Mouse (Mus musculus) adrenal gland, postnatal 36 days (tissue): ENCODE measurements at regions not wholly inside any gene's neighbourhood (a gene's known extent, or its start where the extent isn't known, plus 50 kb on each side); places are given as distances from the start of the nearest gene placed in this dataset.
"Not testable (repeated sequence)": the region's sequence is repeated elsewhere in the genome, so short reads cannot be mapped to it uniquely, and the experiment has no call there.

Source experiments
- DNase-seq, 2 experiments: peaks; one replicate each; pipeline ENCODE4 v3.0.0; 2021; ENCODE audit warnings: mixed read lengths in 1 of 2

DNA sequence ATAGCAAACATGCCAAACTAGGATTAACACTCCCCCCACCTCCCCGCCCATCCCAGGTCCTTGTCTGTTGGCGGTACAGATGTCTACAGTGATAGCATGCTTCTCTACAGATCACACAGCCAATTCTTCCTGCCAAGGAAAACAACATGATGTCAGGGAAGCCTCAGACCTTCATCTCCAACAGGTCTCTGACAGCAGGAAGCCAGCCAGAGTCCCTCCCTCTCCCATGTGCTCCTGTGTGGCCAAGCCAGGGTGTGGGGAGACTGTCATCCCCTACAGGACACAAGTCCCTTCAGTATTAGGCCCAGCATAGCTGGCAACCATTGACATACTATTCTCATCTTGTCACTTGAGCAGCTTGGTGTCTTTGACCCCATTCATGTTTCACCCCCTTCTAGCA, 568.8 kb upstream of the Arid1b start:
- peak in 1 of 2 experiments; percentile 19 for DNase-seq

DNA sequence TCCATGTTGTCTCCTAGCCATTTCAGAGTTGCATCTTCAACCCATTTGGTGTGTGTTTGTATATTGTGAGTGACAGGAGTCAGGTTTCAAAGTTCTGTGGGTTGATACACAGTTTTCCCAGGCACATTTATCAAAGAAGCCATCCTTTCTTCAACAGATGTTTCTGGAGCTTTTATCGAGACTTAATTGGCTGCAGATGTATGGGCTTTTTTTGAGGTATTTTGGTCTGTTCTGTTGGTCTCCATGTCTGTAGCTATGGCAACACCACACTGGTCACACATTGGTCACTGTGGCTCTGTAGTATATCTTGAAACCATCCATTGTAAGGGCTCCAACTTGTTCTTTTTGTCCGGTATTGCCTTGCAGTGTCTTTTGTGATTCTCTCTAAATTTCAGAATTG, 565.1 kb upstream of the Arid1b start:
- no peak for DNase-seq

DNA sequence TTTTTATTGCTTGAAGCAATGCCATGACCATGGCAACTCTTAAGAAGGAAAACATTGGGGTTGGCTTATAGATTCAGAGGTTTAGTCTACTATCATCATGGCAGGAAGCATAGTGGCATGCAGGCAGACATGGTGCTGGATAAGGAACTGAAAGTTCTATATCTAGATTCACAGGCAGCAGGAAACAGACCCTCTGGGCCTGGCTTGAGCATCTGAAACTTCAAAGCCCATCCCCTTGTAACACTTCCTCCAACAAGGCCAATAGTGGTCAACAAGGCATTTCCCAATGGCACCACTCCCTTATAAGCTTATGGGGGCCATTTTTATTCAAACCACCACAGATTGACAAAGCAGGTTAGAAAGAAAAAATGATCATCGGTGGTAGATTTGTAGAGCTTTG, 548.5 kb upstream of the Arid1b start:
- DNase-seq = no peak

DNA sequence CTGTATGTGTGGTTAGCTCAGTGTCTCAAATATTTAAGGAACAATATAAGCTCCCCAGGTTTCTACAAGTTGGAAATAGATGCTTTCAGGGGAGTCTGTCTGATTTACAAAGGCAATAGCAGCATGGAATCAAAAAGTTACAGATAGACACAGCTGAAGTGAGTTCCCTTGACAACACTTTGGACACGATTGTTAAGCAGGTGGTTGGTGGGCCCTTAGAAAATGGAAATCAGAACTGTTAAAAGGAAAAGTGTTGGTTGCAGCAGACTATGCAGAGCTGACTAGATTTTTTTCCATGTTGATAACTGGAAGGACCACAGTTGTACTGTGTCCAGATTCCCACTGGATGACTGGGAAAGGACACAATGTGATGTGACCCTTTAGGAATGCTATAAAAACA, 536.6 kb upstream of the Arid1b start:
- peak in 1 of 2 experiments; percentile 2 for DNase-seq

DNA sequence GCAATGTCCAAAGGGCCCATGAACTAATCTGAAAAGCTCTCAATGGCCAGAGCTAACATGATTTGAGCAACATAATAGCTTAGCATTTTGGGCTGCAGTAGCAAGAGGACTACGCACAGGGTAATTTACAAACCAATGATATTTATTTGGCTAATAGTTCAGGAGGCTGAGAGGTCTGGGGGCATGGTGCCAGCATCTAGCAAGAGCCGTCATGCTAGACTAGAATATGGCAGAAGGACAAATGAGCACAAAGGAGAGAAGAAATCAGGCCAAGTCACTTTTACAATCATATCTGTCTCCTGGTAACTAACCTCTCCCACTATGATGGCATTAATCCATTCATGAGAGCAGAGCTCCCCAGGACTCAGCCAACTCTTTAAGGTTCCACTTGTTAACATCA, 532.6 kb upstream of the Arid1b start:
- peak in 1 of 2 experiments; percentile 14 for DNase-seq

DNA sequence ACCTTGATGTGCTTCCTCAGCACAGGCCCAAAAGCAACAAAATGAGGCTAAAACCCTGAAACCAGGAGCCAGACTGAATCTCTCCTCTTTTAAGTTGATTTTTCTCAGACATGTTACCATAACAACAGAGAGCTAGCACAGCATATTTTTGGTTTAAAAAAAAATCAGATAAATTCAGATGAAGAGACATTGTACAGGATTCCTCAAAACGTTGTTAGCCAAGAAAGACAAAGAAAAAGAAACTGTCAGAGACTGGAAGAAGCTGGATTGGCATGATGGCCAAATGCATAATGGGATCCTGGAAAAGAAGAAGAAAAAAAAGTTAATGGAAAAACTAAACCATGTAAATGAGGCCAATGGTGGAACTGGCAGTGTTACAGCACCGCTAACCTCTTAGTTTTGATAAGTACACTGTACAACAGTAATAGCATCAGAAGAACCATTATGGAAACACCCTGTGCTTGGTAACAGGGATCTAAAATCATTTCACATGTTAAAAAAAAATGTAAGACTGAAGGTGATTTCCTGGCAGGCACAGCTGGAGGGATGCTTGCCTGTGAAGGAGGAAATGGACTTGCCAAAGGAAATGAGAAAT, 529.7 kb upstream of the Arid1b start:
- DNase-seq = no peak

DNA sequence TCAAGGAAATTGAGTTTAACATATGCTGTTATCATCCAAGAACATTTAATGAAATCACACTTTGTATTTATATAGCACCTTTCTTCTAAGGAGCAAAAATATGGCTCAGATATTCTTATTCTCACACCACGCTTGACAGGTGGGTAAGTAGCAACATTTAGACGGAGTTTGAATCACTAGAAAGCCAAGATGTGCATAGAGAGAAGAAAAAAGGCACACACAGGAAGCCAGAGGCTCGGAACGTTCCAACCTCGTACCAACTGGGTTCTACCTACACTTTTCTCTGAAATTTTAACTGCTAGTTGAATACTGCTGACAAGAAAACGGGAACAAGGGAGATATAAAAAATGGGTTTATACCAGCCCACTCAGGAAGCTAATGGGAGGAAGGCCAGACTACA, 528.4 kb upstream of the Arid1b start:
- no peak for DNase-seq

DNA sequence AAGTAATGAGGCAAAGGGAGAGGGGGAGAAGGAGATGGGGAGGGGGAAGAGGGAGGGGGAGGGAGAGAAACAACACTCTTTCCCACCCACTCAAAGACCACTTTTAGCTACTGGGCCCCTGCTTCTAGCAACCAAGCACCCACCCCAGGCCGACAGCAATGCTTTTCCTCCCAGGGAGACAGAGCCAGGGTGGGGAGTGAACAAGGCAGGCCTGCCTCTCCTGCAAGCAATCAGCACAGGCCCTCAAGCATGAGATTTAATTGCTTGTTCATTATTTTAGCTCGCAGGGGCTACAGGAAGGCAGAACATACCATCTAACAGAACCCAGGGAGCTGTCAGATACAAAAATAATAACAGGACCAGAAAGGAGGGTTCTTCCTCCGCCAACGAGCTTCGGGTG, 521.7 kb upstream of the Arid1b start:
- DNase-seq = no peak

DNA sequence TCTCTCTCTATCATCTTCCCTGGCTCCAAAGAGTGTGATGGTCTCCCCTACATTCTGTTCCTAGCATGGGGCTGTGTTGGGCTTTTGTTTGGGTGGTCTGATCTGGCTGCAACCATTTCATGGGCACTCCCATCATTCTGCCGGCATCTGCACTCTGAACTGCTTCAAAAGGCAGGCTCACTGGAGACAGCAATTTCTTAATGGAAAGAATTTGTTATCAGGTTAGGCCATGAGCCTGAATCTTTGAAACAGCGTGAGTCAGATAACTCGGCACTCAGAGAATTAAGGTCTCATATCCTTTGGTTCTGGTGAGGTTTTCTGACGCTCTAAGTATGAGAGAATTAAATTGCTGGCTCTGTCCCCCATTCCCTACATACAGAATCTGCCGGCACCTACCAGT, 519.8 kb upstream of the Arid1b start:
- no peak for DNase-seq

DNA sequence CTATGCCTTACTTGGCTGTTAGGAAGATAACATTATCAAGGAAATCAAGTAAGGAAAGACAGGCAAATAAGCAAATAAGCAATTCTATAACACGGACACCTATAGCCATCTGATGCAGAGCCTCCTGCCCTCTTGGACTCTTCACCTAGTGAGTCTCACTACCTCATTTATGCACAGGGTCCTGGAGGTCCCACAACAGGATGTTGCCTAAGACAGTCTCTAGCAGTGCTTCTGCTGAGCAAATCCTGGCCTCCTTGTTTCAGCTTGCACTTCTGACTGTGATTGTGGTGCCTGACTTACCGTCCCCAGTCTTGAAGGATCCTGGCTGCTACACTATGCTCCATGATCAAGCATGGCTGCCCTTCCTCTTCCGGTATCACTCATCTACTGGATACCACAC, 518.5 kb upstream of the Arid1b start:
- DNase-seq = no peak

DNA sequence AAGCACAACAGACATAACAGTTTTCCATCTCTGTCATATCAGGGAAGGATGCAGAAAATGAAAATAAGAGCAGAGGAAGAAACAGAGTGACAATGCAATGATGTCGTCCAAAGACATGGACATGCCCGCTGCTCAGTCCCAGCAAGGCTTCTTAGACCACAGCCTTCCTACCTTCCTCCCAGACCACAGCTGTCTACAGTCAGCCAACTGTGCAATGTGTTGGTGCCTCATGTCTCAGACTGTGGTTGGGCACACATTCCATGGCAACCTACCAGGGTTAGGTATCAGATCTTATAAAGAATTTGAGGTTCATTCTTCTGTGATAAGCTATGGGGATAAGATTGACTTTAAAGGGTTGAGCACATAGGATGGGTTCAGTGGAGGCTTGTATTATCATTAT, 499.7 kb upstream of the Arid1b start:
- no peak for DNase-seq

DNA sequence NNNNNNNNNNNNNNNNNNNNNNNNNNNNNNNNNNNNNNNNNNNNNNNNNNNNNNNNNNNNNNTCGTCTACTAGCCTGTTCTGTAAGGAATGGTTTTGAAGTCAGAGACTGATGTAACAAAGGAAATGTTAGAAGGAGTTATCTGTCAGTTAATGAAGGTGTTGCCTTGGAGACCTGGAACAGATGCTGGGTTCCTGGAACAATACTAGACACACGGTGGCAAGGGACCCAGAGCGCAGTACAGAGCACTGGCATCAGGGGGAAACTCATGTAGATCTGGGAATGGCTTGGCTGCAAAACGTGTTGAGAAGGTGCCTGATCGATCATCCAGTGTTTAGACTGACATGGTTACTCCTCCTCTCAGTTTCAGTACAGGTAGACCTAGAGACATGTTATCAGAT, 493.6 kb upstream of the Arid1b start:
- DNase-seq = no peak

DNA sequence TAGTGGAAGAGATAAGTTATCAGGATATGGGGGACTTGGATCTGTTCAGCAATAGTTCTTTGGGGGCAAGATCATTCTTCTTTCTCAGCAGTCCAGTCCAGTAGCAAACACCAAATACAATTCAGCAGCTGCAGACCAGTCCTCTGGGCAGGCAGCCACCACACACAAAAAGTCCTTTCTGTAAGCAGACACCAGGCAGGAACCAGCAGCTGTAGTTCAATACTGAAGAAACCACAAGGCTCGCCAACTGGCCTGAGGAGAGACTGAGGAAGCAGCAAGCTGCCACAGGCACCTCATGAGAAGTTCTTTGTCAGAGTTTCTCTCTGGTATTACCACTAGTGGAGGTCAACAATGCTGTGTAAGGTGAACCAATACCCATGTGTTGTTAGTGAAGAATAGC, 493.1 kb upstream of the Arid1b start:
- no peak for DNase-seq

DNA sequence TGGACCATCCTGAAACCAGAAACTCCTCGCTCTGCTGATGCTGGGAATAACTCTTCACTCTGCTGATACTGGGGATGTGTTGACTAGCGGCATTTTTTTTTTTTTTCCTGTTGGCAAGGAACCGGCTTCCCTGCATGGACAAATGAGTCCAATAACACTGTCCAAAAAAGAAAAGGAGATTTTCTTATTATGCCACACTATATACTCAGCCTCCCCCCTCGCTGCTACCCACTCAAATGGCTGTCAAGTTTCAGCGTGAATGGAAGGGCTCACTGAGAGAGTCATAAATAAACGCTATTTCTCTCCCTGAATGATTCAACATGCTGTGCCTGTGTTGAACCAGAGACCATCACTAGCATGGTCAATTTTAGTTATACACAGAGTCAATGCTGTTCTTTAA, 489.2 kb upstream of the Arid1b start:
- no peak for DNase-seq

DNA sequence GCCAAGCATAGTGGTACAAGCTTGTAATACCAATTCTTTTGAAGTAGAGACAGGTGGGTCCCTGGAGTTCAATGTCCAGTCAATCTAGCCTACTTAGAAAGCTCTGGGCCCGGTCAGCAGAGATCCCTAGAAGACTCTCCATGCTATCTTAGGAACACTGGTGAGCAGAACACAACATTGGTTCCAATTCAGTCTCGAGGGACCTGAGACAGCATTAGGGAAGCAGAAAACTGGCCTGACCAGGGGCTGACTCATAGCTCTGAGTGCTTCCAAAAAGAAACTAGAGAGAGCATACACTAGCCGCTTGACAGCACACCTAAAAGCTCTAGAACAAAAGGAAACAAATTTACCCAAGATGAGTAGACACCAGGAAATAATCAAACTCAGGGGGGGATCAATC, 484.6 kb upstream of the Arid1b start:
- peak in 1 of 2 experiments; percentile 11 for DNase-seq

DNA sequence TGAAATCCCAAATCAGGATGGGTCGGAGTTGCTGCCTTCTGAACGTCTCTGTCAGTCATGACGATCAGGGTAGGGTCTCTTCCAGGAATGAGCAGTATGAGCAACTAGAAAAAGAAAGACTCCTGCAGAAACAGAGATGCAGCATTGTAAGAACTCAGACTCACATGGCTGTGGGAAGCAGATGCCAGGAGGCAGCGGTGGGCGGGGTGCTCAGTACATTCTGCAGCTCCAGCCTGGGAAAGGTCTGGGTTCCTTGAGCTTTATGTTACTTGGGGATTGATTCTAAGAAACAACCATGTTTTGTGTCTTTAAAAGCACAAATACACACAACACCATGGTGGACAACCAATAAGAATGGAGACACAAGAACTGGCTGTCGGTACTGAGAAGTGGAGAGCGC, 478.0 kb upstream of the Arid1b start:
- no peak for DNase-seq

DNA sequence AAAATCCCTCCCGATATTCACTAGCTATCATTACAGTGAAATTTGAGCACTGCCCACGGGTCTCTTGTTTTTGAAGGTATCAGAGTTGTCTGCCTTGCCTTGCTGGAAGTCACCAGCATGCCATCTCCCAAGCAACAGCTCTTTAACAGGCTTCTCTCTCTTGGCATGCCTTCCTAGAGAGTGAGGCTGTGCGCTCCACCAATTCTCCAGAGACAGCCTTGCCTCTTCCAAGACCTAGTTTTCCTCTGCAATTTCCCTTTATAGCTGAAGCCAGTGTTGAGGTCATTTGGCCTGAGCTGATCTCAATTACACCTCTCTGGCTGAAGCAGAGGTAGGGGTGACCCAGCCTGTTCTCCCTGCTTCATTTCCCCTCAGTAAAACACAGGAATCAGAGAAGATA, 477.3 kb upstream of the Arid1b start:
- peak in 1 of 2 experiments; percentile 17 for DNase-seq

DNA sequence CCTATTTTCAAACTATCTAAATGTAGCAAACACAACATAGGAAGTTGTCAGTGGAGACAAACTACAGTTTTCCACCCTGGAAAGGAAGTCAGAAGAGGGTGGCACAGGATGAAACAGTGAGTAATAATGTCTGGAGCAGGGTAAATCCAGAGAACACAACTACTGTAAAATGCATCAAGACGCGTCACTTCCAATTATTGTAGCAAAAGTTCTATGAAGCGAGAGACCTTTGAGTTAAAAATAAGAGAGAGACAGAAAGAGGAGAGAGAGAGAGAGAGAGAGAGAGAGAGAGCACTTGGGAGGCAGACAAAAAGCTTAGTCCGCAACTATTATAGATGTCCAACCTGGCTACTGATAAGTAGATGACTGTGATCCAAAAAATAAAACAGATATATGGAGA, 473.1 kb upstream of the Arid1b start:
- no peak for DNase-seq

DNA sequence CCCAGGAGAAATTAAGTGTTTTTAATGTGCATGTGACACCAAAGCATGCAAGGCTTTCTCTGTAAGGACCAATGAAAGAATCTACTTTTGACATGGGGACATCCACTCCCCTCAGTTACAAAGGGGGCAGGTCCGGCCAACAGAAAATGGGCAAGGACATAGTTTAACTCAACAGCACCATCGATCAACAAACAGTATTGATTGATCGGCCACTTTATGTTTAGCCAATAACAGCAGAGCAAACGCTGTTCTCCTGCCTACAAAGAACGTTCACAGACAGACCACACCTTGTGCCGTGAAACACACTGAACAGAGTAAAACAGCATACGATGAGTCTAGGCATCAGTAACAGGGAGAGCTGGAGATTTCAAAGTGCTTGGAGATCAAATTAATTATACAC, 467.7 kb upstream of the Arid1b start:
- no peak for DNase-seq

DNA sequence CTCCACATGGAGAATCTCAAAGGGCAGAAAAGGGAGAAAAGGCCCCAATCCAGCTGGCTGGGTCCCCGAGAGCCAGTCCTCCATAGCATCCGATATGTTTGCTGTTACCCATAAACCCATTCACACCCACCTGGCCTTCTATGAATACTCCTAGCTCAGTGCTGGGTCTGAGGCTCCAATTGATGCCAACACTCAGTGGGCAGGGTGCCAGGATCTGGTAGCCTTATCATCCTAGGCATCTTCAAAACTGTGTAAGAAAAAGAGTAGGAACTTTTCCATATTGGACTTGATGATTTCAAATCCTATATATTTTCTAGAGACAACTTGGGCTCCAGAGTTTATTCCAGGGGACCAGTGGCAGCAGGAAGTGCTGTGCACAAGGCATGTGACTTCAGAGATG, 462.0 kb upstream of the Arid1b start:
- DNase-seq = peak; percentile 12 to 29

DNA sequence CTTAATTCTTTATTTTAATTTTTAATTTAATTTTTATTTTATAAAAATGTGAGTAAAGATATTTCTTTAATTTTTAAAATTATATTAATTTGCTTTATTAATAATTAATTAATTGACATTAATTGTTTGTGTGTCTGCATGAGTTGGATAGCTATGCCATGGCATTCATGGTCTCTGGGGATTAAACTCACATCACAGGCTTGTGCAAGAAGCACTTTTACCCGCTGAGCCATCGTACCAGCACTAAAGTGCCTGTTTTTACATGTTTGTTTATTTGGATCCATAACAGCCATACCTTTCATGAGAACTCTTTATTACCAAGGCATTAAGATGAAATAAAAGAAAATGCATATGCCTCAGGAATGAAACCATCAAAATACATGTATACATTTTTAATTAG, 453.7 kb upstream of the Arid1b start:
- DNase-seq = no peak

DNA sequence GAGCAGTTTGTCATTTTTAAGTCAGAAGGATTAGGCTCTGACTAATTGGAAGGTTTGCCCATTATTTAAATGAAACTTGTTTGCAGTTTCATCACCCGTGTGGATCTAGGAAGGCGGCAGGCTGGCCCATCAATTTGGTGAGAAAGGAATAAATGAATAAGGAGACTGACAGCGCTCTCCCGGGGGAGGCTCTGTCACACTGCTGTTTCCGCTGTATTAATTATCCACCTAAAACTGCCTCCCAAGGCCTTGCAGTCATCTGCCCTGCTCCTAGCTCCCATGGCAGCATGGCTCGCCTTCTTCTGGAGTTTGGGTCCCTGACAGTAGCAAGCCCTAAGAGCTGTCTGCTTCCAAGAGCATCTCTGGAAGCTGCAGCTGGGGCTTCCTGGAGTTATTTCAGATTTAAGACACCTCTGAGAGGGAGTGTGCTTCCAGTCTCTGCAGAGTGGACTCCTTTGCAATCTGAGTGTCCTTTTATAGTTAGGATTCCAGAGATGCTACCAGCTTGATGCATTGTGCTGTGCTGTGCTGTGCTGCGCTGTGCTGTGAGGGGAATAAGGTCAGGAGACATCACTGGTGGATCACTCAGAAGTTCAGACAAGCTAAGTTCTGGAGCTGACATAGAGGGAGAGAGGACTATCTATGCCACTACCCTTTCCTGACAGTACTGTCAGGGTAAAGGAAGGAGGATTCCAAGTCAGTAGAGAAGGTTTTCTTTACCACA, 452.9 kb upstream of the Arid1b start:
- DNase-seq = no peak

DNA sequence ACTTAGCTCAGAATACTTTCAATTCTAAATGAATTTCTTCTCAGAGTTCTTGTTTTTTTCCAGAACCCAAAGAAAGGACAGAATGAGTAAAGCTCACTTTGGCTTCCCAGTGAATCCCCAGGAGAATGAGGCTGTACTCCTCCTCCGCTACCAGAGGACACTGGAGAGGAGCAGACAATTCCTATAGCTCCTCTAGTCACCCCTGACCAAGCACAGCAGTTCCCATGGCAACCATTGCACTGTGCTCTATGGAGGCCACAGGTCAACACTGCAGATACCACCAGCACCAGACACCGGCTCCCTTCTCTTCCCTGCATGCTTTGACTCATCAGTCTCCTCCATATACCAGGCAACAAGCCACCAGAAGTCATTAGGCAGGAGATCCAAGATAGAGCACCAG, 447.6 kb upstream of the Arid1b start:
- DNase-seq = no peak

DNA sequence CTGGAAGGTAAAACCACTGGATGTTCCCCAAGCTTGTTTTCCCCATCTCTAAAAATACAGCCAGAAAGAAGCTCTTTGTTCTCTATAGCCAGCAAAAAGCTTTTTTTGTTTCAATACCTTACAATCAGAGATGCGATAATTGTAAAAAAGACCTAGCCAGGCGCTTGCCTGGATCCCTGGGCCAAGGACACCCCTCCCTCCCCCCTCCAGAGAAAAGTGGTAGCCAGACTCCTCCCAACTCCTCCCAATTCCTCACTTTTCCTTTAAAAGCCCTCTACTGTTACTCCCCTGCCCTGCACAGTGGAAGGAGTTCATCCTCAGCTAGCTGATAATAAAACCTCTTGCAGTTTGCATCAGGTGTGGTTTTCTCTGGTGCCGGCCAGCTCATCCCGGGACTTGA, 441.1 kb upstream of the Arid1b start:
- DNase-seq = not testable (repeated sequence)
